Mouse (Mus musculus): ENCODE data around the gene Sbf1.

- TF ChIP-seq CTCF (IDR thresholded peaks at IDR 0.05; ENCODE audit: low read depth, low read length) (no peak), GATA1 (IDR thresholded peaks at IDR 0.05; ENCODE audit: borderline replicate concordance, low read length) (no peak), POLR2AphosphoS5 (IDR thresholded peaks at IDR 0.05; ENCODE audit: insufficient replicate concordance, low read depth, low read length) (no peak)
These were observed 35.3 kb upstream of the Sbf1 start for GRCm38 (mm10) chr15:89350447-89350846.

Data from G1E (cell line).